Mouse (Mus musculus) brain, embryonic 14.5 days (tissue): ENCODE measurements around the gene Pank3. TPM values are rescaled to one million over a fixed set of nuclear protein-coding genes. Genes with fewer than 3 reads are reported as not detected.
A peak's percentile ranks its signal among the peaks of the same experiment; 100 is the strongest.

ENCODE experiments used
- DNase-seq: peaks from one replicate; pipeline ENCODE4 v3.0.0-alpha.2; 2011; ENCODE audit warnings: low read depth
- CTCF ChIP-seq: fragments of 200-500 bp; IDR thresholded peaks from 2 replicates; pipeline ENCODE4 v1.5.1; 2012; ENCODE audit warnings: inconsistent platforms, mild to moderate bottlenecking, moderate library complexity, borderline replicate concordance; ENCODE audit not compliant: insufficient read depth, insufficient read length; ENCODE audit errors: extremely low read depth
- POLR2A ChIP-seq: fragments of 200-500 bp; IDR thresholded peaks from 2 replicates; pipeline ENCODE4 v1.6.1; 2012; ENCODE audit warnings: mild to moderate bottlenecking, inconsistent platforms, borderline replicate concordance; ENCODE audit not compliant: poor library complexity, insufficient read depth, insufficient read length, severe bottlenecking; ENCODE audit errors: extremely low read depth
- polyA plus RNA-seq: library from polyadenylated mRNA; depleted of rRNA; stranded (reverse); fragments of >200 nt; gene quantifications from 2 replicates; pipeline ENCODE4 v1.2.3, GENCODE M21; 2012; rRNA removed

Pank3 gene
- 36.4 and 41.0 TPM in 2 replicates for polyA plus RNA-seq

- TF ChIP-seq CTCF = no peak
- peak; percentile 78 for TF ChIP-seq POLR2A
- peak; percentile 100 for DNase-seq
Observed at GRCm38 (mm10) chr11:35769188-35769745, at the start of gene Pank3. Gene Pank3, plus strand, starts transcription at chr11:35769484.

GRCm38 (mm10) chr11:35723876-35724275 lies 45.4 kb upstream of the Pank3 start:
- TF ChIP-seq POLR2A (no peak), CTCF (no peak)
- no peak for DNase-seq

- TF ChIP-seq CTCF (no peak), POLR2A (no peak)
- peak; percentile 49 for DNase-seq
Observed at GRCm38 (mm10) chr11:35726341-35726846, 42.9 kb upstream of the Pank3 start.

- no peak for TF ChIP-seq CTCF
- TF ChIP-seq POLR2A = no peak
- no peak for DNase-seq
Observed at GRCm38 (mm10) chr11:35728200-35728599, 41.1 kb upstream of the Pank3 start.

- peak; percentile 44 for DNase-seq
- no peak for TF ChIP-seq CTCF
- no peak for TF ChIP-seq POLR2A
Observed at GRCm38 (mm10) chr11:35729186-35729585, 40.1 kb upstream of the Pank3 start.

- DNase-seq = no peak
- TF ChIP-seq POLR2A (no peak), CTCF (no peak)
Observed at GRCm38 (mm10) chr11:35732366-35732765, 36.9 kb upstream of the Pank3 start.

GRCm38 (mm10) chr11:35736817-35737216 lies 32.5 kb upstream of the Pank3 start:
- peak; percentile 18; the same call in 1 of the 2 replicates for TF ChIP-seq CTCF
- no peak for TF ChIP-seq POLR2A
- DNase-seq = no peak

- no peak for DNase-seq
- no peak for TF ChIP-seq POLR2A
- TF ChIP-seq CTCF = no peak
Observed at GRCm38 (mm10) chr11:35737262-35737661, 32.0 kb upstream of the Pank3 start.

GRCm38 (mm10) chr11:35738102-35738501 lies 31.2 kb upstream of the Pank3 start:
- TF ChIP-seq CTCF (no peak), POLR2A (no peak)
- DNase-seq = no peak

GRCm38 (mm10) chr11:35743586-35743985 lies 25.7 kb upstream of the Pank3 start:
- TF ChIP-seq POLR2A = no peak
- no peak for TF ChIP-seq CTCF
- DNase-seq = no peak

- TF ChIP-seq POLR2A (no peak), CTCF (no peak)
- no peak for DNase-seq
Observed at GRCm38 (mm10) chr11:35744571-35744970, 24.7 kb upstream of the Pank3 start.

GRCm38 (mm10) chr11:35750578-35750977 lies 18.7 kb upstream of the Pank3 start:
- DNase-seq = no peak
- TF ChIP-seq CTCF (no peak), POLR2A (no peak)

- DNase-seq = peak; percentile 14
- TF ChIP-seq POLR2A = no peak
- no peak for TF ChIP-seq CTCF
Observed at GRCm38 (mm10) chr11:35754906-35755418, 14.3 kb upstream of the Pank3 start.
